8 mouse cellular contexts compared by ENCODE assay signal in the genomic region with DNA sequence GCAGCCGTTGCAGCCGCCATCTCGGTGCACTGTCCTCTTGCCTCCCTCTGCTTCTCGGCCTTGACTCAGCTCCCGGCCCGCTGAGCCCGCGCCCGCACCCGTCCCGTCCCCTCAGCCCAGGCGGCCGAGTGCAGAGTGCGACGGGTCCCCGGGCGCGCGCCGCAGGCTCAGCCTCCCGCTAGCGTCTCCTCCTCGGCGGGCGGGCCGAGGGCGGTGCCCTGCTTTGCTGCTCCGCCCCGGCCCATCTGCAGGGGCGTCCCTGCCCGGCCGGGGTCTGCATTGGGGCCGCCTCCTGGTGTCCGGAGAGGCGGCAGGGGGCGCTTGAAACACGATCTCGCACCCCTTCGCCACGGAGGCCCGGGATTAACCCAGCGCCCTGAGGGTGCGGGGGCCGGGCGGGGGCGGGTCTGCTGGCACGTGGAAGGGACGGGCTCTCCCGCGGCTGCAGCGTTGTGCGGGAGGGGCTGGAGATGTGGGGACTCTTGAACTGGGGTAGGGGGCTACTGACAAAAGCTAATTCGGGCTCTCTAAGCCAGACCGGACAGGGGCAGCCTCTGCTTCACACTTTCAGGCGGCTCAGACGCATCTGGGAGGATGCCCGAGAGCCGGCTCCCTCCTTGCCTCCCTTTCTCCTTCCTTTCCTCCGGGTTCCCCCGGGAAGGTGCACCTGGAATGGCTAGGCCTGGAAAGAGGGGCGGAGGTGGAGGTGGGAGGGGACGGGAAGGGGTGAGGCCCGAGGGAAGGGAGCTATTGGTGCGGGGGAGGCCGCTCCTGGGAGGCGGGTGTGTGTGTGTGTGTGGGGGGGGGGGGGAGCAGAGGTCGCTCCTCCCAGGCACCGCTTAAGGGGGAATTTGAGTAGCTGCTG. TPM values are rescaled to one million over a fixed set of nuclear protein-coding genes. Genes with fewer than 3 reads are reported as not detected.
DNase-seq lines count a peak whose midpoint lies in the region; ATAC-seq and TF ChIP-seq lines count a peak whose summit lies in the region.

No protein-coding gene starts in this region.

- H3K9ac ChIP-seq in heart, embryonic 15.5 days, result peak overlapping the region; percentile 83
- peak overlapping the region; percentile 83 for H3K9ac ChIP-seq in liver, embryonic 16.5 days (ENCODE audit: low read depth, low read length)
- peak overlapping the region; percentile 90 for H3K9ac ChIP-seq in neural tube, embryonic 13.5 days

- H3K27me3 ChIP-seq in forebrain, embryonic 10.5 days (ENCODE audit: poor library complexity, severe bottlenecking), result peaks cover 6% of the 10 kb centered on the region; the same call in 1 of the 2 replicates
- H3K27me3 ChIP-seq in heart, embryonic 15.5 days, result no peaks in the 10 kb centered on the region
- no peaks in the 10 kb centered on the region for H3K27me3 ChIP-seq in liver, embryonic 16.5 days (ENCODE audit: control insufficient read depth, insufficient read depth, low read depth, low read length)
- H3K27me3 ChIP-seq in neural tube, embryonic 13.5 days, result no peaks in the 10 kb centered on the region

- peak; percentile 82 for ATAC-seq in heart, embryonic 15.5 days (replicated peaks; ENCODE audit: insufficient number of reproducible peaks, insufficient read depth, low FRiP score, low read depth)
- peak; percentile 61 for ATAC-seq in liver, embryonic 16.5 days (ENCODE audit: low read depth)
- peak; percentile 84 for ATAC-seq in neural tube, embryonic 13.5 days (ENCODE audit: low read depth)

- peaks cover 44% of the 10 kb centered on the region for H3K36me3 ChIP-seq in forebrain, embryonic 10.5 days (replicated peaks)
- peaks cover 9% of the 10 kb centered on the region; the same call in 1 of the 2 replicates for H3K36me3 ChIP-seq in heart, embryonic 15.5 days
- peaks cover 14% of the 10 kb centered on the region for H3K36me3 ChIP-seq in liver, embryonic 16.5 days (ENCODE audit: control insufficient read depth, insufficient read depth)
- peaks cover 35% of the 10 kb centered on the region for H3K36me3 ChIP-seq in neural tube, embryonic 13.5 days

- H3K4me2 ChIP-seq in heart, embryonic 15.5 days, result peak overlapping the region; percentile 97
- peak overlapping the region; percentile 99 for H3K4me2 ChIP-seq in liver, embryonic 16.5 days (ENCODE audit: low read depth, low read length)
- H3K4me2 ChIP-seq in neural tube, embryonic 13.5 days, result peak overlapping the region; percentile 84

- WGBS in forebrain, embryonic 10.5 days, result under 1% methylated on average over 66 of the region's 68 CpGs
- WGBS in heart, embryonic 15.5 days, result under 1% methylated on average over 60 of the region's 68 CpGs
- under 1% methylated on average over 60 of the region's 68 CpGs for WGBS in liver, embryonic 16.5 days (ENCODE audit: insufficient replicate concordance)
- 1% methylated on average over 66 of the region's 68 CpGs for WGBS in neural tube, embryonic 13.5 days

- peak overlapping the region; percentile 92 for H3K27ac ChIP-seq in forebrain, embryonic 10.5 days
- peak overlapping the region; percentile 93 for H3K27ac ChIP-seq in heart, embryonic 15.5 days
- peak overlapping the region; percentile 94 for H3K27ac ChIP-seq in liver, embryonic 16.5 days (ENCODE audit: low read length)
- H3K27ac ChIP-seq in neural tube, embryonic 13.5 days (replicated peaks), result peak overlapping the region; percentile 93

- peak; percentile 73 for TF ChIP-seq POLR2A in brain, embryonic 14.5 days (IDR thresholded peaks at IDR 0.05; ENCODE audit: borderline replicate concordance, extremely low read depth, insufficient read depth, insufficient read length, poor library complexity, severe bottlenecking)

- TF ChIP-seq CTCF in brain, embryonic 14.5 days (IDR thresholded peaks at IDR 0.05; ENCODE audit: borderline replicate concordance, extremely low read depth, insufficient read depth, insufficient read length), result peak; percentile 42; the same call in 1 of the 2 replicates

- DNase-seq in CD8-positive naive resting alpha-beta T cell, adult 2 months (ENCODE audit: low read depth in 2 of 2, low spot score in 2 of 2), result peak; percentile 28 to 47
- DNase-seq in brain, embryonic 14.5 days (ENCODE audit: low read depth), result peak; percentile 92
- DNase-seq in forebrain, embryonic 10.5 days (ENCODE audit: extremely low spot score, low spot score), result peak; percentile 83
- peak; percentile 90 for DNase-seq in kidney, postnatal 14 days
- DNase-seq in testis, postnatal 10 days (ENCODE audit: low spot score), result peak; percentile 89

- peaks cover 56% of the 10 kb centered on the region for H3K4me1 ChIP-seq in forebrain, embryonic 10.5 days
- peaks cover 33% of the 10 kb centered on the region for H3K4me1 ChIP-seq in heart, embryonic 15.5 days (replicated peaks)
- H3K4me1 ChIP-seq in liver, embryonic 16.5 days (ENCODE audit: control insufficient read depth, low read depth, low read length), result peaks cover 64% of the 10 kb centered on the region
- H3K4me1 ChIP-seq in neural tube, embryonic 13.5 days (replicated peaks), result peaks cover 52% of the 10 kb centered on the region

- peak overlapping the region; percentile 66 for H3K4me3 ChIP-seq in forebrain, embryonic 10.5 days
- H3K4me3 ChIP-seq in heart, embryonic 15.5 days, result peak overlapping the region; percentile 88
- H3K4me3 ChIP-seq in liver, embryonic 16.5 days (ENCODE audit: low read depth, low read length), result peak overlapping the region; percentile 85
- peak overlapping the region; percentile 73 for H3K4me3 ChIP-seq in neural tube, embryonic 13.5 days

- H3K9me3 ChIP-seq in forebrain, embryonic 10.5 days, result no peaks in the 10 kb centered on the region
- no peaks in the 10 kb centered on the region for H3K9me3 ChIP-seq in heart, embryonic 15.5 days (replicated peaks)
- no peaks in the 10 kb centered on the region for H3K9me3 ChIP-seq in liver, embryonic 16.5 days (replicated peaks; ENCODE audit: control insufficient read depth, low read length)
- H3K9me3 ChIP-seq in neural tube, embryonic 13.5 days, result no peaks in the 10 kb centered on the region

RNA-seq across cellular contexts. Expression of gene Polr2h, which starts 1.3 kb away (rescaled TPM):
- polyA plus RNA-seq in brain, embryonic 14.5 days (2012; rRNA removed), result 51.9 and 66.5 TPM in 2 replicates
- 155 and 163 TPM in 2 replicates for polyA plus RNA-seq in forebrain, embryonic 10.5 days (2016; fragmentation: Nextera tagmentation; extraction: Ambion mirVana)
- 41.0 and 54.5 TPM in 2 replicates for polyA plus RNA-seq in heart, embryonic 15.5 days (2015; fragmentation: Nextera tagmentation; extraction: Ambion mirVana)
- polyA plus RNA-seq in liver, embryonic 16.5 days (2015; fragmentation: Nextera tagmentation; extraction: Ambion mirVana), result 27.7 and 31.6 TPM in 2 replicates
- 89.9 and 92.3 TPM in 2 replicates for polyA plus RNA-seq in neural tube, embryonic 13.5 days (2015; fragmentation: Nextera tagmentation; extraction: Ambion mirVana)

RNA-seq across cellular contexts. Expression of gene Clcn2, which starts 1.3 kb away (rescaled TPM):
- polyA plus RNA-seq in brain, embryonic 14.5 days (2012; rRNA removed), result 80.4 and 100 TPM in 2 replicates
- 11.4 and 12.5 TPM in 2 replicates for polyA plus RNA-seq in forebrain, embryonic 10.5 days (2016; fragmentation: Nextera tagmentation; extraction: Ambion mirVana)
- 3.8 and 6.5 TPM in 2 replicates for polyA plus RNA-seq in heart, embryonic 15.5 days (2015; fragmentation: Nextera tagmentation; extraction: Ambion mirVana)
- polyA plus RNA-seq in liver, embryonic 16.5 days (2015; fragmentation: Nextera tagmentation; extraction: Ambion mirVana), result 9.7 and 11.5 TPM in 2 replicates
- 30.8 and 31.4 TPM in 2 replicates for polyA plus RNA-seq in neural tube, embryonic 13.5 days (2015; fragmentation: Nextera tagmentation; extraction: Ambion mirVana)

RNA-seq across cellular contexts. Expression of gene Chrd, which starts 16.7 kb away (rescaled TPM):
- 24.6 and 30.0 TPM in 2 replicates for polyA plus RNA-seq in brain, embryonic 14.5 days (2012; rRNA removed)
- 0.87 and 1.2 TPM in 2 replicates for polyA plus RNA-seq in forebrain, embryonic 10.5 days (2016; fragmentation: Nextera tagmentation; extraction: Ambion mirVana)
- 1.1 and 2.2 TPM in 2 replicates for polyA plus RNA-seq in heart, embryonic 15.5 days (2015; fragmentation: Nextera tagmentation; extraction: Ambion mirVana)
- polyA plus RNA-seq in liver, embryonic 16.5 days (2015; fragmentation: Nextera tagmentation; extraction: Ambion mirVana), result 0.32 and 0.39 TPM in 2 replicates
- polyA plus RNA-seq in neural tube, embryonic 13.5 days (2015; fragmentation: Nextera tagmentation; extraction: Ambion mirVana), result 5.8 and 6.9 TPM in 2 replicates

RNA-seq across cellular contexts. Expression of gene Thpo, which starts 18.1 kb away (rescaled TPM):
- polyA plus RNA-seq in brain, embryonic 14.5 days (2012; rRNA removed), result 2.8 and 3.6 TPM in 2 replicates
- polyA plus RNA-seq in forebrain, embryonic 10.5 days (2016; fragmentation: Nextera tagmentation; extraction: Ambion mirVana), result 0.31 and 0.46 TPM in 2 replicates
- 0.08 and 0.34 TPM in 2 replicates for polyA plus RNA-seq in heart, embryonic 15.5 days (2015; fragmentation: Nextera tagmentation; extraction: Ambion mirVana)
- 5.1 and 6.1 TPM in 2 replicates for polyA plus RNA-seq in liver, embryonic 16.5 days (2015; fragmentation: Nextera tagmentation; extraction: Ambion mirVana)
- polyA plus RNA-seq in neural tube, embryonic 13.5 days (2015; fragmentation: Nextera tagmentation; extraction: Ambion mirVana), result 0.99 and 1.5 TPM in 2 replicates

RNA-seq across cellular contexts. Expression of gene Fam131a, which starts 23.2 kb away (rescaled TPM):
- polyA plus RNA-seq in brain, embryonic 14.5 days (2012; rRNA removed), result 53.5 and 74.8 TPM in 2 replicates
- polyA plus RNA-seq in forebrain, embryonic 10.5 days (2016; fragmentation: Nextera tagmentation; extraction: Ambion mirVana), result 6.3 and 7.1 TPM in 2 replicates
- 7.1 and 9.0 TPM in 2 replicates for polyA plus RNA-seq in heart, embryonic 15.5 days (2015; fragmentation: Nextera tagmentation; extraction: Ambion mirVana)
- 1.4 and 2.3 TPM in 2 replicates for polyA plus RNA-seq in liver, embryonic 16.5 days (2015; fragmentation: Nextera tagmentation; extraction: Ambion mirVana)
- polyA plus RNA-seq in neural tube, embryonic 13.5 days (2015; fragmentation: Nextera tagmentation; extraction: Ambion mirVana), result 26.3 and 27.8 TPM in 2 replicates

Comparison
In these comparisons a context has a peak if more than half of its experiments do, and no peak if none do; other contexts are left out.
1. Peak in every context shown above with its lines: DNase-seq, ATAC-seq, H3K4me3 ChIP-seq and H3K27ac ChIP-seq.
2. DNase-seq: peak in every context shown above with its lines; median percentile 92 in brain, embryonic 14.5 days; 90 in kidney, postnatal 14 days; 89 in testis, postnatal 10 days; 83 in forebrain, embryonic 10.5 days; 38 in CD8-positive naive resting alpha-beta T cell, adult 2 months.